In the genomic region with DNA sequence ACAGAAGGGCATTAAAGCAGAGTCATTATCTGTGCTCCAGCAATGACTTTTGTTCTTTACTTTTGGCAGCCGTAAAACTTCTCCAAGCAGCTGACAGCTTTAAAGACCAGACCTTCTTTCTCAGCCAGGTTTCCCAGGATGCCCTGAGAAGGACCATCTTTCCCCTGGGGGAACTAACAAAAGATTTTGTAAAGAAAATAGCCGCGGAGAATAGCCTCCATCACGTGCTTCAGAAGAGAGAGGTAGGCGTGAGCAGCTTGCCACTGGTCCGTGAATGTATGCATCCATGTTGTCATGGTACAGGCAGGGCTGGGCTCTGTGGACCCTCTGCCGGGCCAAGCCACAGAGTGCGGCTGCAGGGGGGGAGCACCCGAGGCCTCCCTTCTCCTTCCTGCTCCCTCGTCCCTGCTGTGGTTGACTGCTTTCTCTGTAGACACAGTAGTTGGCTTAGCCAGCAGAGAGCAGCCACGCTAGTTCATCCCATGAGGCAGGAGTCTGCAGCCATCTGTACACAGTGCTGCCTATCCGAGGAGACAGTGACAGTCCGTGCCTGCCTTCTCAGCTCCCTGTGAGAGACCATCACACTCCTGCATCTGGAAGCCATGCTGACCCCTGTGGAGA, we compare ENCODE assay signal across 19 mouse cellular contexts. TPM values are rescaled to one million over a fixed set of nuclear protein-coding genes. Genes with fewer than 3 reads are reported as not detected.
DNase-seq lines count a peak whose midpoint lies in the region; ATAC-seq lines count a peak whose summit lies in the region.
"Had no signal": no experiment of that assay in that cellular context is flagged by ENCODE, and none has a peak within 500 bp of the region (broad histone marks: within the 10 kb centered on the region; RNA-seq: fewer than 3 reads in every experiment).

No protein-coding gene starts in this region.

- 8% methylated on average over 13 of the region's 13 CpGs for WGBS in neural tube, embryonic 14.5 days

- no peaks in the 10 kb centered on the region for H3K27me3 ChIP-seq in neural tube, embryonic 14.5 days (ENCODE audit: control insufficient read depth, insufficient read depth, low read length)
- H3K27me3 ChIP-seq: CH12.LX; embryonic facial prominence, embryonic 12.5 days; heart, embryonic 13.5 days; limb, embryonic 15.5 days had no signal

- H3K36me3 ChIP-seq in neural tube, embryonic 14.5 days (ENCODE audit: control insufficient read depth, insufficient read depth, low read length): peaks cover 18% of the 10 kb centered on the region

- no peaks in the 10 kb centered on the region for H3K9me3 ChIP-seq in neural tube, embryonic 14.5 days (ENCODE audit: control insufficient read depth, low read length)
- H3K9me3 ChIP-seq: embryonic facial prominence, embryonic 12.5 days; heart, embryonic 13.5 days; limb, embryonic 15.5 days had no signal

- H3K4me2 ChIP-seq in neural tube, embryonic 14.5 days (ENCODE audit: low read depth, low read length): no peak overlapping the region
- H3K4me2 ChIP-seq: embryonic facial prominence, embryonic 12.5 days; heart, embryonic 13.5 days; limb, embryonic 15.5 days had no signal

- intact Hi-C loops in left cerebral cortex, postnatal 4 days (cut with DNase I): no loop called here

- DNase-seq in embryo, embryonic 10.5 days (ENCODE audit: low spot score): peak; percentile 12
- DNase-seq in embryo, embryonic 10 days (ENCODE audit: low spot score): no peak
- peak; percentile 63 for DNase-seq in left cerebral cortex, postnatal 4 days
- DNase-seq in left cerebral cortex, adult 9 months (ENCODE audit: low spot score in 2 of 2): no peak
- peak; percentile 38 for DNase-seq in mesoderm, embryonic 11.5 days (ENCODE audit: low read depth, low spot score)
- DNase-seq in urinary bladder, adult 18-20 months (ENCODE audit: low spot score in 2 of 2): no peak
- DNase-seq in right cerebral cortex, postnatal 14 days: no peak
- DNase-seq: adrenal gland, adult 2 months; heart, adult 11 months; kidney, adult 8-10 months; kidney, postnatal 25 days; liver, postnatal 0 days; thymus, postnatal 4 days had no signal

- H3K9ac ChIP-seq in neural tube, embryonic 14.5 days (replicated peaks; ENCODE audit: low read depth, low read length): no peak overlapping the region
- H3K9ac ChIP-seq: embryonic facial prominence, embryonic 12.5 days; heart, embryonic 13.5 days; limb, embryonic 15.5 days; liver, postnatal 0 days had no signal

- peak overlapping the region; percentile 64 for H3K27ac ChIP-seq in neural tube, embryonic 14.5 days (ENCODE audit: low read depth, low read length)
- H3K27ac ChIP-seq: embryonic facial prominence, embryonic 12.5 days; limb, embryonic 15.5 days had no signal

- H3K4me1 ChIP-seq in neural tube, embryonic 14.5 days (ENCODE audit: control insufficient read depth, insufficient read depth, low read length): peaks cover 16% of the 10 kb centered on the region
- H3K4me1 ChIP-seq: embryonic facial prominence, embryonic 12.5 days; limb, embryonic 15.5 days had no signal

- ATAC-seq in neural tube, embryonic 14.5 days (ENCODE audit: low read depth): peak; percentile 80
- ATAC-seq: inflammation-experienced regulatory T-cells, adult 6 months; liver, postnatal 0 days had no signal

- H3K4me3 ChIP-seq in neural tube, embryonic 14.5 days (ENCODE audit: low read depth, low read length): no peak overlapping the region
- H3K4me3 ChIP-seq: embryonic facial prominence, embryonic 12.5 days; heart, embryonic 13.5 days; limb, embryonic 15.5 days had no signal

RNA-seq across cellular contexts. Expression of a gene that starts 13.5 kb away (rescaled TPM):
- 10 to 100 TPM; 36.2 to 37.8 TPM for total RNA-seq in left cerebral cortex, postnatal 4 days (2021)
- polyA plus RNA-seq in neural tube, embryonic 14.5 days (2014; fragmentation: Nextera tagmentation; extraction: Ambion mirVana): 34.2 TPM in 2 replicates

RNA-seq across cellular contexts. Expression of a gene that starts 33.1 kb away (rescaled TPM):
- total RNA-seq in left cerebral cortex, postnatal 4 days (2021): 1 to 10 TPM; 2.3 to 2.9 TPM
- polyA plus RNA-seq in neural tube, embryonic 14.5 days (2014; fragmentation: Nextera tagmentation; extraction: Ambion mirVana): 2.3 and 2.4 TPM in 2 replicates

Comparison
In these comparisons a context has a peak if more than half of its experiments do, and no peak if none do; other contexts are left out.
1. DNase-seq: peak in embryo, embryonic 10.5 days (single experiment), left cerebral cortex, postnatal 4 days (single experiment) and mesoderm, embryonic 11.5 days (single experiment); none in embryo, embryonic 10 days (single experiment), left cerebral cortex, adult 9 months (0 of 2), urinary bladder, adult 18-20 months (0 of 2) and right cerebral cortex, postnatal 14 days (single experiment).